Mouse (Mus musculus) CD4-positive, CD25-positive, alpha-beta regulatory T cell, adult 2 months (primary cell): ENCODE data around the gene Ufc1.
A peak's percentile ranks its signal among the peaks of the same experiment; 100 is the strongest.
"Not testable (repeated sequence)": the region's sequence is repeated elsewhere in the genome, so short reads cannot be mapped to it uniquely, and the experiment has no call there.

Experiments
- DNase-seq: peaks from one replicate; pipeline ENCODE4 v3.0.0-alpha.2; 2012; ENCODE audit warnings: low read depth, low spot score

The Ufc1 gene

GRCm38 (mm10) chr1:171294298-171295062 lies at the start of gene Ufc1:
Ufc1 (minus strand) TSS chr1:171295024.
- DNase-seq = peak; percentile 91

GRCm38 (mm10) chr1:171343922-171344677 lies 49.3 kb upstream of the Ufc1 start:
- DNase-seq = peak; percentile 42

DNA sequence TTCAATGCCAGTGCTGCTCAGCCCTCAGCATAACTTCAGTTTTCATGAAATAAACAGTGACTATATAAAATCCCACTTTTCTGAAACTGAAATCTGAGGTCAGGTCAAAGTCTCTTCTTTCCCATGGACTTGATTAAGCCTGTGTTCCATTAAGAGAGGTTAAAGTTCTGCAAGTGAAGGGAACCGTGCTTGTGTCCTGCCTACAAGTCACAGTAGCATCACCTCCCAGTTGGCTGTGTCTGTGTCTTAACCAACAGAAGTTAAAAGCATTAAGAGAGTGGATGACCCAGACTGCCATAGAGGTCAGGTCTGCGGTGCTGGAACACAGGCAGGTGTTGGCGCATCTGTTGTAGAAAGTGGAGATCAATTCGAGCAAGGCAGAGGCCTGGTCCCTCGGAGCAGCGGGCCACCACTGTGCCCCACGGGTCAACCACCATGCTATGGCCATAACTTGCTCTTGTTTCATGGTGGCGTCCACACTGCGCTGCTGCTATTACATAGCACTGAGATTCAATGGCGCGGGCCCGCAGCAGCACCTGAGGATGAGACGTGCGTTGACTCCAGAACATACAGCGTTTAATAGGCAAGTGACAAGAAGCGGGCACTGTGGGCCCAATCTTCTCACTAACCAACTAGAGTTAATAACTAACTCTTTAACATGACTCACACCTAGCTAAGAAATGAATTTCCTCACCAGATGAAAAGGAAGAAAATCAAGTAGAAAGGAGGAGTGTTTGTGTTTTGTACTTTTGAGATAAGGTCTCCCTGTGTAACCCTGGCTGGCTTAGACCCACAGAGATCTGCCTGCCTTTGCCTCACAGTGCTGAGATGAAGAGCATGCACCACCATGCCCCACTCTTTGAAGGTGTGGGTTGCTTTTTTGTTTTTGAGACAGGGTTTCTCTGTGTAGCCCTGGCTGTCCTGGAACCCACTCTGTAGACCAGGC lies 47.7 kb upstream of the Ufc1 start:
- DNase-seq = no peak

DNA sequence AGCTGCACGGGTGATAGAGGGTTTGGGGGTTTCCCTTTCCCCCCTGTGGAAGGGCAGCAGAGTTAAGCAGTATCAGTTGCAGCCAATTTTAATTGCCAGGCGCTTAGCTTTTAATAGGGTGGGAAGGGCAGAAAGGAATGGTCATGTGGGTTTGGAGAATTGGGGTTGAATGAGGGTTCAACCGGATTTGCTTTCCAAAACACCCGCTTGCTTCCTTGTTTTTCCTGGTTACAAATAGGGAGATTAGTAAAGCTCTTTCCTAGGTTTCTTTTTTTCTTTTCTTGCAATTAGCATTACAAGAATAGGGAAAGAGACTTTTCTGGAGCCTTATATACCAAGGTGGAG lies 35.4 kb upstream of the Ufc1 start:
- DNase-seq = no peak

DNA sequence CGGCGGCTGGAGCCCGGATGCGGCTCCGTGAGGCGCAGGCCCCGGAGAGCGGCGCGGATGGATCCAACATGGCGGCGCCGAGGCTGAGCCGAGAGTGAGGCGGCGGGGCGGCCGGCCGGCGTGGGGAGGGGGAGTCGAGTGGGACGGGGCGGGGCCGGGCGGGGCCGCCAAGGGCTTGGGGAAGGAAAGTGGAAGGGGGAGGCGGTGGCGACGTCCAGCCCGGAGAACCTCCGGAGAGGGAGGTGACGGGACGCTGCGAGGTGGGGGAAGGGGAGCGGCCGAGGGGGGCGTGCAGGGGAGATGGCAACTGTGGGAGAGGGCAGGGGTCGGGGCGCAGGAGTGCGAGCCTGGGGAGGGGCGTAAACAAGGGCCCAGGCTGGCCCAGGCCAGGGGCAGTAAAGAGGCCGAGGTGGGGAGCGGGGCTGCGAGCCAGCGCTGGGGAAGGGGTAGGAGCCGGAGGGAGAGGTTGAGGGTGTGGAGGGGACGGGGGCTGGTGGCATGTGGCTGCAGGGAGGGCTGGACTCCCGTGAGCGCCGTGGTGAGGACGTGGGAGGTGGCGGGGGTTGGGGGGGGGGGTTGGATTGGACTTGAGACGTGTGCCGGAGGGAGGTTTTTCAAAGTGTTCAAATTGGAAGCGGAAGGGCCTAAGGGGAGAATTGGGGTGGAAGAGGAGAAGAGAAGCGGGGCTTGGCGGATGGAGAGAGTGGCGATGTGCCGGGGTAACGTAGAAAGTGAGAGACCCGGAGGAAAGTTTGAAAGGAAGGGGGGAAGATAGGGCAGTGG lies 34.8 kb upstream of the Ufc1 start:
- DNase-seq = peak; percentile 45

- DNase-seq = peak; percentile 95
Measured at GRCm38 (mm10) chr1:171328839-171329432, 34.1 kb upstream of the Ufc1 start, which contains the start of gene Dedd. Dedd (plus strand) TSS chr1:171329145.

- no peak for DNase-seq
Measured at GRCm38 (mm10) chr1:171328244-171328643, 33.4 kb upstream of the Ufc1 start.

- DNase-seq = not testable (repeated sequence)
Measured at GRCm38 (mm10) chr1:171326588-171326987, 31.8 kb upstream of the Ufc1 start.

DNA sequence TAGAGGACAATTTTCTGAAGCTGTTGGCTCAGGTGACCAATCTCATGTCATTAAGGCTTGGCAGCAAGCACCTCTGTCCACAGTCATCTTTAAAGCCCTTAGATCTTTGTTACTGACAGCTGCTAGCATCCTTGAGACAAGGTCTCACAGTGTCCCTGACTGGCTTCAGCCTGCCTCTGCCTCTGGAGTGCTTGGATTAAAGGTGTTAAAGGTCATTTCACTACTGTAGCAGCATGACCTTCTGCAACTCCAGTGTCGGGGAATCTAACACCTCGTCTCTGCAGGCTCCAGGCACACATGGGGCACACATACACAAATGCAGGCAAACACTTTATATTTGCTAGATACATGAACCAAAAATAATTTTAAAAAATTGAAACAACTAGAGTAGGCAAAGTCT lies 30.7 kb upstream of the Ufc1 start:
- no peak for DNase-seq

DNA sequence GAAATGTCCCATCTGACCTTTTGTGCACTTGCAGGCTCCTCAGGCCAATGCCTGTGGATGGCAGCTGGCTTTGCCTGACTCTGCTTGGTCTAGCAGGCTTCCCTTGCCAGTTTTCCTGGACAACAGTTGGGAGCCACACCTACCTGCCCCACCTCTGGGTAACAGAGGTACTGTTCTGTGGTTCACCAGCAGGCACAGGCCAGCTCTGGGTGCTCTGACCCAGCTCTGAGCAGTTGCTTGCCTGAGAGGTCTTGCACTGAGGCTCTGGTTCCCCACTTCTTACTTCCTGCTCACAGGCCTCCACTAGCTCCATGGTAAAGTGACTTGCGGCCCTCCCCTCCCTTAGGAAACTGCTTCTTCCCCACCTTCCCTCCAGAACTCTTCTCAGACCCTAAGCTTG lies 27.2 kb upstream of the Ufc1 start:
- DNase-seq = no peak

- DNase-seq = peak; percentile 65
Measured at GRCm38 (mm10) chr1:171321415-171321814, 26.6 kb upstream of the Ufc1 start.

- no peak for DNase-seq
Measured at GRCm38 (mm10) chr1:171320151-171320550, 25.3 kb upstream of the Ufc1 start.

- no peak for DNase-seq
Measured at GRCm38 (mm10) chr1:171319748-171320147, 24.9 kb upstream of the Ufc1 start.

GRCm38 (mm10) chr1:171309321-171309720 lies 14.5 kb upstream of the Ufc1 start:
- DNase-seq = no peak

- not testable (repeated sequence) for DNase-seq
Measured at GRCm38 (mm10) chr1:171306157-171306556, 11.3 kb upstream of the Ufc1 start.

- no peak for DNase-seq
Measured at GRCm38 (mm10) chr1:171298226-171298625, 3.4 kb upstream of the Ufc1 start.

- no peak for DNase-seq
Measured at GRCm38 (mm10) chr1:171295063-171295402, 209 bp upstream of the Ufc1 start.

GRCm38 (mm10) chr1:171293906-171294297 lies 922 bp downstream of the Ufc1 start:
- DNase-seq = no peak

DNA sequence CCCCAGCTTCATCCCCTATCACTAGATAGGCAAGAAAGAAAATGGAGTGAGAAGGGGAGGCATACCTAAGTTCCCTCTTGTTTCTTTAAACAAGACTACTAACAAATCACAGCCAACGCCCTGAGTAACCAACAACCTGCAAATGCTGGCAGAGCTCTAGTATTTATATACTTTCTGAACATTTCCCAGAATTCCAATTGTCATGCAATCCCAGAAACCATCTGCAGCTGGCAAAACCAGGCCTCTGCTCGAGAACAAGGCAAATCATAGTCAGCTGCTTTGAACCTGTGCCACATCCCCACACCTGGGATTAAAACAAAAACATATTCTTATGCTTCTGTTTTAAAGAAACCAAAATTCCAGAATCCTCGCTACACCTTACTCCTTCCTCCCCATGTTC lies 1.5 kb downstream of the Ufc1 start:
- no peak for DNase-seq

- no peak for DNase-seq
Measured at GRCm38 (mm10) chr1:171288328-171288727, 6.5 kb downstream of the Ufc1 start.
